Mouse (Mus musculus) heart, postnatal 14 days (tissue): ENCODE results near the gene Insm2. TPM values are rescaled to one million over a fixed set of nuclear protein-coding genes. Genes with fewer than 3 reads are reported as not detected.
A peak's percentile ranks its signal among the peaks of the same experiment; 100 is the strongest.
"Not testable (repeated sequence)": the region's sequence is repeated elsewhere in the genome, so short reads cannot be mapped to it uniquely, and the experiment has no call there.

Source experiments
- DNase-seq, 2 experiments: peaks; one replicate each; pipeline ENCODE4 v3.0.0; 2021 to 2022
- intact Hi-C: fragments of 180-260 bp; cut with DNase I; formaldehyde crosslinking; loops from one replicate; pipeline ENCODE4 v1.15.1; 2025
- long read RNA-seq, 2 experiments: library from polyadenylated mRNA; stranded (forward); transcript quantifications; one replicate each; pipeline ENCODE4 v2.0.0; 2021
- total RNA-seq, 2 experiments: library from RNA; stranded (reverse); gene quantifications; 2 replicates each; pipeline ENCODE4 v1.2.3; 2021

The Insm2 gene
- not detected for total RNA-seq
- long read RNA-seq, experiment 1, result 0 reads
- long read RNA-seq, experiment 2, result 0 reads

DNA sequence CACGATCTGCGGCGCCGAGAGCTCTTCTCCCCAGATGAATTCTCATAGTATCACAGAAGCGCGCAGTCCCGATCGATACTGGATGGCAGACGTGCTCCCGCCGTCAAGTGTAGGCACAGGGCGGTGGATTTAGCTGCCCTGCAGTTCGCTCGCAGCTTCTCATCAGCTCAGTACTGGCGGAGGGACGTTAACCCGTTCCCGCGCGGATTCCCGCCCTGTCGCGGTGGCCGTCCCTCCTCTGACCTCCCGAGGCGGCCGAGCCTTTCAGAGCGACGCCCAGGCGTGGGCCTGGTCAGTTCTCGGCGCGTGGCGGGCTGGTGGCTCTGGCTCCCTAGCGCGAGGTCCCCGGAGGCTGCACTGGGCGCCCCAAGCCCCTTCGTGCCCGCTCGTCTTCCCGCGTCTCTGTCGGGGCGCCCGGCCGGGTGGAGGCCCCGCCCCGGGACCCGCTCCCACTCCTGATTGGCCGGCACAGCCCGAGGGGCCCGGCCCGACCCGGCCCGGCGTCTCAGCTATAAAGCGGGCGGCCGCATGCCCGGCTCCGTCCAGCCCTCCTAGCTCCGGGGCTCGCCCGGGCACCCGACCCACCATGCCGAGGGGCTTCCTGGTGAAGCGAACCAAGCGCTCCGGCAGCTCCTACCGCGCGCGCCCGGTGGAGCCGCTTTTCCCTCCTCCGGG lies at the start of gene Insm2:
Gene Insm2, plus strand, starts transcription at position 541 of the 675 bp plus-strand sequence.
- intact Hi-C loops, result no loop called here
- peak; percentile 2 to 4 for DNase-seq

DNA sequence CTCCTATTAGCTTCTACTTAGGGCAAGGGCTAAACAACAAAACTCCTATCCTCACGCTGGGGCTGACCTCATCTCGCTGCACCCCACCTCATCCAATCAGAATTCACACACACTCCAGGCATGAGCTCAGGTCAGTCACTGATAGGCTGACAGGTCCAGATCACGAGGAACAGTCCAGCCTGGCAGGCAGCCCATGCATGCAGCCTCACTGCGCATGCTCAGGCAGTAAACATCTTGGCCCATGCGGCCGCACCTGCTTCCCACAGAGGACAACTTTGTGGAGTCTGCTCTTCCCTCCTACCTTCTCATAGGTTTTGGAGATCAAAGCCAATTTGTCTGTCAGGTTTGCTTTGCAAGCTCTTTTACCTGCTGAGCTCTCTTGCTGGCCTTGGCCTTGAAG lies 44.3 kb upstream of the Insm2 start:
- DNase-seq, intact Hi-C loops: not testable (repeated sequence)

DNA sequence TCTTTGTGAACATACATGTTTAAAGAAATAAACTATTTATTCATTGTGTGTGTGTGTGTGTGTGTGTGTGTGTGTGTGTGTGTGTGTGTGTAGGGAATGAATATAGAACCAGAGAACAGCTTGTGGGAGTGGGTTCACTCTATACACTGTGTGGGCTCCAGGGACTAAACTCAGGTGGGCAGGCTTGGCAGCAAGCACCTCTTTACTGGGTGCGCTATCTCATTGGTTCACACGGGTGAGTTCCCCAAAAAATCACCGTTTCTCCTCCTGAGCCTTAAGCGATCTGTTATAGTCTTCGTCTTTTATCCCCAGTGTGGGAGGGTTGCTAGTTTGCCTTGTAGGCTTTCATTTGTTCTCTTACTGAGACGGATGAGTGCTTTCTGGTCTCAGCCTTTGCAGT lies 41.4 kb upstream of the Insm2 start:
- intact Hi-C loops, result no loop called here
- no peak for DNase-seq

DNA sequence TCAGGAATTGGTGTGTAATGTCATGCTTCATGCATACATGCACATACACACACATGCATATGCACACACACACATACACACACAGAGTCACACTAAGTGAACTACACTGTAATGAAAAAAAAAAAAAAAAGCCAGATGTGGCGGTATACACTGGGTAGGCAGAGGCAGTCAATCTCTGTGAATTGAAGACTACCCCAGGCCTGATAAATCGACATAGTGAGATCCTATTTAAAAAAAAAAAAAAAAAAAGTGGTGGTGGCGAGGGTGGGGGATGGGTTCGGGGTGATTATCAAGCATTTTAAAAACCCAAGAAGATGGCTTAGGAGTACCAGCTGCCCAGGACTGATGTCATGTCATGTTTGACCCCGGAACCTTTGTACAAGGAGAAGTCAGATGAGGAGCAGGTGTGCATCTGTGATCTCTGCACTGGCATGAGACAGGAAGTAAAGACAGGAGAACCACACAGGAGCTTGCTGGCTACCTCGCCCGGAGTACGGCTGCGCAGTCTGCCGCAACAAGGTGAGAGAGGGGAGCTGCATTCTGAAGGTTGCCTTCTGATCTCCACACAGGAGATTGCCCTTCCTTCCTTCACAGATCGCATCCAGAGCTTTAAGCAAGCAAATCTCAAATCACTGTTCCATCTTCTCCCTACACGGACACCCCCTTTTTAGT lies 39.9 kb upstream of the Insm2 start:
- no peak for DNase-seq
- intact Hi-C loops, result no loop called here

DNA sequence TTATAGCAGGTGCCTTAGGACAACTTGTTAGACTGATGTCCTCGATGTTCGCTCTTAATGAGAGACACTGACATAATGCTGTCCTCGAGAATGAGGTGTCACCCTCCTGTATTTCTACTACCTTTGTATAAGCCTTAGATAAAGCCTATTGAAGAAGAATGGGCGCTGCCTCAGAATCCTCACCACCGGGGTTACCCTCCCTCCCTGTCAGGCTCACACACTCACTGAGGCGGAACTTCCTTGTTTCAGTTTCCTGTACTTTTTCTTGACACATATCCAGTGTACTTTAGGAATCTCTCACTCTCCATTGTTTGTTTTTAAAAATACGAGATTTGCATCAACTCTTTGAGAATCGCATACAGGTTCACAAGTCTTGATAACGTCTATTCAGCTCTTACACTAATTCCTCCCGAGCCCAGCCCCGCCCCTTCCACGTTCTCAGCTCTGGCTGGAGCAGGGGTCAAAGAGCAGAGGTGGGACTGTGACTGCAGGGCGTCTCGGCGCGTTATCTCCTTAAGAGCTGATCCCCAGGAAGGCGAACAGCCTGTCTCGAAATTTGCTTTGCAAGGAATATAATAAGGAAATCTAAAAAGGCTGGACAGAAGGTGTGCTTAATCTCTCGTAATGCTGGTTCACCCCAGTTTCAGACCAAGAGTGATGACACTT lies 39.1 kb upstream of the Insm2 start:
- peak in 1 of 2 experiments; percentile 7 for DNase-seq
- intact Hi-C loops, result no loop called here

DNA sequence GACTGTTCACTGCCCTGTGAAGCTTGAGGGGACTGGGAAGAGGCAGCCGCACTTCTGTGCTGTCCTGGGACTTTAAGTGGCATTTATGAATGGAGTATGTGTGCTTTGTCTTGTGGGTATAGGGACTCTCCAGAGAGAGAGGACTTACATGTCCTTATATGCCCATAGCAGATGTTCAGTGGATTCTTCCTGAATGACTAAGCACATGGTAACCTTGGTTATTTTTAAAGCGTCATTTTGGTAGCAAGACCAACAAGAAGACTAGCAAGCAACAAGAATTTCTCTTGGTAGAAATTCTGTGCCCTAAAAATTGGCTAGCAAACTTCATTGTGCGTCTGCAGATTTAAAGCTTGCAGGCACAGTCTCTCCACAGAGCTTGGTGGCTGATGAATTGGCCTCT lies 35.5 kb upstream of the Insm2 start:
- intact Hi-C loops, result no loop called here
- no peak for DNase-seq

DNA sequence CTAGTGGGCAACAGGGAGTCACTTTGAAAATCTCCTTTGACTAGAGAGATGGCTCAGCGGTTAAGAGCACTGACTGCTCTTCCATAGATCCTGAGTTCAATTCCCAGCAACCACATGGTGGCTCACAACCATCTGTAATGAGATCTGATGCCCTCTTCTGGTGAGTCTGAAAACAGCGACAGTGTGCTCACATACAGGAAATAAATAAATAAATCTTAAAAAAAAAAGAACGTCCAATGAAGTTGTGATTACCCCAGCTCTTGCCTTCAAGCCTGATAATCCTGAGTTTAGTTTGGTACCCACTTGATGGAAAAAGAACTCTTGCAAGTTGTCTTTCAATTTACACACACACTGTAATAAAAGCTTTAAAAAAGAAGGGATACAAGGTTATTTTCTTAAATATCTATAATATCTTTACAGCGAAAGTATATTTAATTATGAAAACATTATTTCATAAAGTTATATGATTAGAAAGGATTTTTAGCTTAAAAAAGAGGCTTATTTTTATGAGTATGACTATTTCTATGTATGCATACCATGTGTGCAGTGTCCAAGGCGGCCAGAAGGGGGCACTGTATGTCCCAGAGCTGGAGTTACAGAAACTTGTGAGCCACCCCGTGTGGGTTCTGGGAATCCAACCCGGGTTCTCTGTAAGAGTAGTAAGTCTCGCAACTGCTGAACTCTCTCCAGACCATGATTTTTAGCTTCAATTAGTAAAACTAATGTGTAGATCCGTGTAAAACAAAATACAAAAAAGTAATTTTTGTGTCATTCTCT lies 34.9 kb upstream of the Insm2 start:
- no peak for DNase-seq
- intact Hi-C loops, result no loop called here

DNA sequence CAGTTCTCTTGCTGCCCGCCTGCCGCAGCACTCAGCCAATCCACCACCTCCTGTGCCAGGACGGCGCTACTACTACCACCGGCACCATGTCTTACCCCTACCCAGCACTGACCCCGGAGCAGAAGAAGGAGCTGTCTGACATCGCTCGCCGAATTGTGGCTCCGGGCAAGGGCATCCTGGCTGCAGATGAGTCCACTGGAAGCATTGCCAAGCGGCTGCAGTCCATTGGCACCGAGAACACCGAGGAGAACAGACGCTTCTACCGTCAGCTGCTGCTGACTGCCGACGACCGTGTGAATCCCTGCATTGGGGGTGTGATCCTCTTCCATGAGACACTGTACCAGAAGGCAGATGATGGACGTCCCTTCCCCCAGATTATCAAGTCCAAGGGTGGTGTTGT lies 34.0 kb upstream of the Insm2 start, which contains the start of gene Aldoart2:
Gene Aldoart2, plus strand, starts transcription at position 34 of the 400 bp plus-strand sequence.
- intact Hi-C loops, result no loop called here
- DNase-seq, result no peak

DNA sequence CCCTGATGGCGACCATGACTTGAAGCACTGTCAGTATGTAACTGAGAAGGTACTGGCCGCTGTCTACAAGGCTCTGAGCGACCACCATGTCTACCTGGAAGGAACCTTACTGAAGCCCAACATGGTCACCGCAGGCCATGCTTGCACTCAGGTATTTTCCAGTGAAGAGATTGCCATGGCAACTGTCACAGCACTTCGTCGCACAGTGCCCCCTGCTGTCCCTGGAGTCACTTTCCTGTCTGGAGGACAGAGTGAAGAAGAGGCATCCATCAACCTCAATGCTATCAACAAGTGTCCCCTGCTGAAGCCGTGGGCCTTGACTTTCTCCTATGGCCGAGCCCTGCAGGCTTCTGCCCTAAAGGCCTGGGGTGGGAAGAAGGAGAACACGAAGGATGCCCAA lies 33.4 kb upstream of the Insm2 start:
- intact Hi-C loops, result no loop called here
- DNase-seq, result no peak

DNA sequence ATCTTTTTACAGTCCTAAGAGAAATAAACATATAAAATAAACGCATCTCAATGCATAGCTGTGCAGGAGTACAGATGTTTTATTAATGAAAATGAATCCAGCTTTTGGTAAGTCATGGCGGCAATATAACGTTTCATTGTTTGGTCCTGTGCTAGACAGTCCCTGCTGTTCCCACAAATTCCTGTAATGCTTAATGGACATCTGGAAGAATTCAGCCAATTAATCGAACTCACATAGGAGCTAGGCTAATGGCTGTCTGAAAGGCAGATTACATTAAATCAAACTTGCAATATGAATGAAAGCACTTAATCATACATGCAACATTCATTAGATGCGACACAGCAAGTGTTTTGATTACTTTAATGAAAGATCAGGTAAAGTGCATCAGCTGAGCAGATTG lies 32.4 kb upstream of the Insm2 start:
- DNase-seq, result no peak
- intact Hi-C loops, result no loop called here

DNA sequence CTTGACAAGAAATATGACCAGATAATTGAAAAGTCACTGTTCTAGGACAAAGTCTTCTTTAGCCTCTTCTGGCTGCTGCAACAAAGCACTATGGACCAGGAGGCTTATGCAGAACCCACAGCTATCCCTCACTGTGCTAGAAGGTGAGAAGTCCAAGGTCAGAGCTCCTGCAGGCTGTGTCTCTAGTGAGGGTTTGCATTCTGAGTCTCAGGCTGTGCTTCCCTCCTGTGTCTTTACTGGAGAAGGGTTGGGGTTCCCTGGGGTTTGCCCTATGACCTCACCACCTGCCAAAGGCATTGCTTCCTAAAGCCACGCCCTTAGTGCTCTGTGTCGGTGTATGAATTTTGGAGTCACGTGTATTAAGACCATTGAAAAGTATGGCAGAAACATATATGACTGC lies 30.8 kb upstream of the Insm2 start:
- DNase-seq, result no peak
- intact Hi-C loops, result no loop called here

DNA sequence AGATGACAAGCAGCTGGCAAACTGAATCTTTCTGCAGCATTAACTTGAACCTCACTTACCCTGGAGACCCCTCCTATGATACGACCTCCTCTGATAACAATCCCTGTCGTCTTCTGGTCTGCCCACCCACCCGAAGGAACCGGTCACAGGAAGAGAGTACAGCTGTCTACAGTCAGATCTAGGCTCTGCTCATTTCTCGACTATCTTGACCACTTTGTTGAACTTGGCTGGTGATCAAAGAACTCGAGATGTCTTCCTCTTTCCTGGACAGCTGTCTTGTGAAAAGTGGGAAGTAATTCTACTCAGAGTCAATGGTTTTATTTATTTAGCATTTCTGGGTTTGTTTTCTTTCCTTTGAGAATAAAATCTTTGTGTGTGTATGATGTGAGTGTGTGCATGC lies 29.6 kb upstream of the Insm2 start:
- no peak for DNase-seq
- intact Hi-C loops, result no loop called here

DNA sequence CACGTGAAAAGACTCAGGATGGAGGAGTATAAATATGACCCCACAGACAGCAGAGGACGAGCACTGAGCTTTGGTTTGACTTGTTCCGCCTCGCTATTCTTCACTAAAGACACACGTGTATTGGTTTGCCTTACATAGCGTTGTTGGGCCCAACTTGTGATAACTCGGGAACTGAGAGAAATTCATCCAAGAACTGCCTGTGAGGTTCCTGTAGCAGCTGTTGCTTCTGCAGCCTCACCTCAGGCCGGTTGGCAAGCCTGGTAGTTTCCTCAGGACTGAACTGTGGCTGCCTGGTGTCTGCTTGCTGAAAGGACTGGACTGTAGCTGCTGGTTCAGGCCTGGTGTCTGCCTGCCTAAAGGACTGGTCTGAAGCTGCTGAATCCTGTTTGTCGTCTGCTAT lies 28.6 kb upstream of the Insm2 start:
- intact Hi-C loops, result no loop called here
- no peak for DNase-seq

DNA sequence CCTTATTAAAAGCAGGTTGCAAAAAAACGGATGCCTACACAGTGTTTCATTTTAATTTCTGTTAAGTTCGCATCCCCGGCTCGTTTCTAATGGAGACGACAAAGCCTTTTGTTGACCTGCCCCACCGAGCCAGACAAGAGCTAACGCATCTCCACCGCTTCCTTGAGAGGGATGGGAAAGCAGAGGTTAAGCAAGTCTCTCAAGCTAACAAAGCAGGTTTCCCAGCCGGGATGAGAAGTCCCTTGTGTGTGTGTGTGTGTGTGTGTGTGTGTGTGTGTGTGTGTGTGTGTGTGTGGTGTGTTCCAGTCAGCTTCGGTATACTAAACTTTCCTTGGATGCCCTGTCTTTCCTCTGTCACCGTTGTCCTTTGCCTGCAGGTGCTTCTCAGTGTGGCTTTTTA lies 28.0 kb upstream of the Insm2 start:
- intact Hi-C loops, result no loop called here

DNA sequence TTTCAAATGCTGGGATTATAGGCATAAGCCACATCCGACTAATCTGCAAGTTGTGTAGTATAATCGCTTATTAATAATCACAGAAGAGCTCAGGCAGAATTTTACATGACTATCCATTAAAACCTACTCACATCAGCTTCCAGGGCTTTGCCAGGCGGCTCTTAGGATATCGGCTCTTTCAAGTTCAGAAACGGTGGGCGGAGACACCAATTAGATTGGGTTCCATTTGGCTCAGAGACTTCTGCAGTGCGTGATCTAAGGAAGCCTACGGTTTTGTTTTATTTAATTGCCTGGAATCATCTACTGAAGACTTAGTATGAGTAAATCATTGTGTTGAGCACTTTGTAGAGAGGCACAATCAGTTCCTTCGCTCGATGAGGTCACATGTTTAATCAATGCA lies 27.6 kb upstream of the Insm2 start:
- intact Hi-C loops, result no loop called here
- no peak for DNase-seq

More for the DNA sequence above, 28.0 kb upstream of the Insm2 start:
- DNase-seq, result no peak

DNA sequence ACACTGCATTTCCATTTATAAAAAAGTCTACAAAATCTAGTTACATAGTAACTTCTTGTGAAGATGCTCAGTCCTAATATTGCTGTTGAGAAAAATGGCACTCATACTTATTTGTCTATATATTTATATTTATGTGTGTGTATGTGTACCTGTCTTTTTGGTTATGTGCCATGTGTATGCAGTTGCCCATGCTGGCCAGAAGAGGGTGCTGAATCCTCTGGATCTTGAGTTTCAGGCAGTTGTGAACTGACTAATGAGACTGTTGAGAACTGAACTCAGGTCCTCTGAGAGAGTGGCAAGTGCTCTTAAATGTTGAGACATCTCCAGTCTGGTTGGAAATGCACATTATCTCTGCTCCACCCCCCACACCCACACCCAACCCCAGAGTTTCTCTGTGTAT lies 26.1 kb upstream of the Insm2 start:
- DNase-seq, result no peak
- intact Hi-C loops, result no loop called here

DNA sequence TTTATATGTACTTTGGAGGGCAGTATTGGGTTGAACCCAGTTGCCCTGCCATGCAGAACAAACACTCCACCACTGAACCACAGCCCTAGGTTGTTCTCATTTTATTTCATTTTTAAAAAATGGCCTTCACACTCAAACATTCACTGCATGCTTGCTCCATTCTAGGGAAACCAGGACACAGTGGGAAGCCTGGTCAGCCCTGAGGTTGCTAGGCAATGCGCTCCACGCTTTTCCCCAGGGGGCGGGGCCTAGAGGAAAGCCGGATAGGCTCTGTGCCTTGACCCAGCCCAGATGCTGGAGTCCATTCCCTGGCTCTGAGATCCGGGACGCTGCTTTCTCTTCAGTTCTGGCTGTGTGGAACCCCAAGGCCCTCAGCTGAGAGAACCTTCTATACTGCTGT lies 25.4 kb upstream of the Insm2 start:
- DNase-seq, result no peak
- intact Hi-C loops, result no loop called here

DNA sequence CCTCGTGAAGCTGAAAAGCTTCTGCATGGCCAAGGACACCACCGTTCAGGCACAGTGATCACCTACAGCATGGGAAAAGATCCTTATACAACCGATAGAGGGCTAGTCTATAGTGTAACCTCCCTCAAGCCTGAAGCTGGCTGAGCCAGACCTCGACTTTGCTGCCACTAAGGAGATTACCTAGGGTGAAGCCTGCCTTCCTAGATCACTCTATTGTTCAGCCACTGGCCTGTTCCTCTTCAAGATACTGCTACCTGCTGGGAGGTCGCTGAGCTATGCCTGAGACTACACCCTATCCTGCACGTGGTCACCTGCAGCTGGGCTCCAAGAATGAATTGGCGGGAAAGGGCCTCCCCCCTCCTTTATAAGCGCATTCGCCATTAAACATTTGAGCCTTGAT lies 12.3 kb upstream of the Insm2 start:
- intact Hi-C loops, DNase-seq: not testable (repeated sequence)

DNA sequence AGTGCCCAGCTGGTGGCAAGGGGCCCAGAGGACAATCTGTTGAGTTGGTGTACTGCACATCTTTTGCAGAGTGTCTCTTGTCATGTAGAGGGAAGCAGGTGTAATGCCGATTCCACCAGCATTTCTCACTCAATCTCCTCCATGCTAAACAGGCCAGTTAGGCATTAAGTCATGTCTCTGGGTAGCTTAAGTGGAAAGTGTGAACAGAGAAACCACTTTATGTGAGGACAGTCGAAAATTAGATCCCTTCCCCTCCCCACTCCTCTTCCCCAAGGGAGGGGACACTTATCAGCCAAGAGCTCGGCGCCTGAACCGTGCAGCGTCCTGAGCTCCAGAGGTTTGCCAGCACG lies 715 bp upstream of the Insm2 start:
- intact Hi-C loops, result no loop called here
- DNase-seq, result no peak

DNA sequence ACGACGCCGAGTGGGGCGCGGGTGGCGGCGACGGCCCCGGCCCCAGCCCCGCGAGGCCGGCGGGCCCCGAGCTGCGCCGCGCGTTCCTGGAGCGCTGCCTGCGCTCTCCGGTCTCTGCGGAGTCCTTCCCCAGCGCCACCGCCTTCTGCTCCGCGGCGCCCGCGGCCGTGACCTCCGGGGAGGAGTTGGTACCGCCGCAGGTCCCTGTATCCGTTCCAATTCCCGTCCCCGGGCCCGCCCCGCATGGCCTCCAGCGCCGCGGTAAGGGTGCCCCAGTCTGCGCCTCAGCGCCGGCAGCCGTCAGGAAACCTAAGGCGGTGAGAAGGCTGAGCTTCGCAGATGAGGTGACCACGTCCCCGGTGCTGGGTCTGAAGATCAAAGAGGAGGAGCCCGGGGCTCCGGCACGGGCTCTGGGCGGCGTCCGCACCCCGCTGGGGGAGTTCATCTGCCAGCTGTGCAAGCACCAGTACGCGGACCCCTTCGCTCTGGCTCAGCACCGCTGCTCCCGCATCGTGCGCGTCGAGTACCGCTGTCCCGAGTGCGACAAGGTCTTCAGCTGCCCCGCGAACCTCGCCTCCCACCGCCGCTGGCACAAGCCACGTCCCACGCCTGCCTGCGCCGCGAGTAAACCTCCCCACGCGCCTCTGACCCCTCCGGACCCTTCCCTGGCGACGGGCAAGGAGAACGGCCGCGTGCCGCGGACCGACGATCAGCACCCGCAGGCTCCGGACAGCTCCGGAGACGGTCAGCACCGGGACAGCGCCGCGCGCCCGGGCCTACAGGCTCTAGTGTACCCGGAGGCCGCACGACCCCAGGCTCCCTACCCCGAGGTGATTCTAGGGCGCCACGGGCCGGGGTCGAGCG lies 644 bp downstream of the Insm2 start:
- intact Hi-C loops, result no loop called here
- peak; percentile 75 to 85 for DNase-seq
